Mouse (Mus musculus) lung, adult 2 months (tissue): ENCODE measurements at regions not wholly inside any gene's neighbourhood (a gene's known extent, or its start where the extent isn't known, plus 50 kb on each side); places are given as distances from the start of the nearest gene placed in this dataset.

Experiments
- CTCF ChIP-seq: fragments of 200-500 bp; IDR thresholded peaks from 2 replicates; pipeline ENCODE4 v1.5.1; 2011; ENCODE audit warnings: mild to moderate bottlenecking, low read length, control low read depth; ENCODE audit not compliant: insufficient read depth
- POLR2A ChIP-seq: fragments of 200-500 bp; IDR thresholded peaks from 2 replicates; pipeline ENCODE4 v1.6.1; 2011; ENCODE audit warnings: low read depth, mild to moderate bottlenecking, control low read depth, low read length, borderline replicate concordance; ENCODE audit errors: extremely low read depth

GRCm38 (mm10) chr2:79112076-79112475 is 143.2 kb upstream of the Itga4 start:
- TF ChIP-seq CTCF (no peak), POLR2A (no peak)
